Mouse (Mus musculus): ENCODE results near the gene Fcrl1. TPM values are rescaled to one million over a fixed set of nuclear protein-coding genes. Genes with fewer than 3 reads are reported as not detected.
A peak's percentile ranks its signal among the peaks of the same experiment; 100 is the strongest.

Gene Fcrl1
- total RNA-seq, 1 experiment from 2014 or later, result 0.22 TPM

DNA sequence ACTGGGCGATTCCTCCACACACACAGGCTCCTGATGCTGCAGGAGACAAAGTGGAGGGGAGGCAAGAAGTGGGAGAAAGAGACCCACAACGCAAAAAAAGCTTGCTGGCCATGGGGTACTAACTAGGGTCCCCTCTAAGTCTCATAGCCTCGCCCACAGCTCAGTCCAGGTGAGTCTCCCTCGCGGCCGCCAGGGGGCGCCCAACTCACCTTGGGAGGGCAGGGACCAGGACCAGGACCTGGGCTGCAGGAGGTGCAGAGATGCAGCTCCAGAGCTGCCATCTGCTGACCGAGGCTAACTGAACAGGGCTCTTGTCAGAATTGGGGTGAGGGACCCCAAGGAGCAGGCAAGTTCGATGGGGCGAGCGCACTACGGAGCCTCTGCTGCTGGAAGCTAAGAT is 35.0 kb downstream of the Fcrl1 start:
- DNase-seq, result peak; percentile 80

DNA sequence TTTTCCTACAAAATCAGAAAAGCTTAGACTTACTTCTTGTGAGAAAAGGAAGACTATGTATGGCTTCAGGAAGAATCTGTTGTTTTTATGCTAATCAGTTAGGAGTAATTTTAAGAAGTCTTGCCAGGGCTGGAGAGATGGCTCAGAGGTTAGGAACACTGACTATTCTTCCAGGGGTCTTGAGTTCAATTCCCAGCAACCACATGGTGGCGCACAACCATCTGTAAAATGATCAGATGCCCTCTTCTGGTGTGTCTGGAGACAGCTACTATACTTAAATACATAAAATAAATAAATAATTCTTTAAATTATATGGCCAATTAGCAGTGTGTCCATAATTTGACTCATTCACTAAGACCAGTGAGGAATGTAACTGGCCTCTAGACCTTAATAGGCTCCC is 44.5 kb downstream of the Fcrl1 start:
- no peak for DNase-seq

DNA sequence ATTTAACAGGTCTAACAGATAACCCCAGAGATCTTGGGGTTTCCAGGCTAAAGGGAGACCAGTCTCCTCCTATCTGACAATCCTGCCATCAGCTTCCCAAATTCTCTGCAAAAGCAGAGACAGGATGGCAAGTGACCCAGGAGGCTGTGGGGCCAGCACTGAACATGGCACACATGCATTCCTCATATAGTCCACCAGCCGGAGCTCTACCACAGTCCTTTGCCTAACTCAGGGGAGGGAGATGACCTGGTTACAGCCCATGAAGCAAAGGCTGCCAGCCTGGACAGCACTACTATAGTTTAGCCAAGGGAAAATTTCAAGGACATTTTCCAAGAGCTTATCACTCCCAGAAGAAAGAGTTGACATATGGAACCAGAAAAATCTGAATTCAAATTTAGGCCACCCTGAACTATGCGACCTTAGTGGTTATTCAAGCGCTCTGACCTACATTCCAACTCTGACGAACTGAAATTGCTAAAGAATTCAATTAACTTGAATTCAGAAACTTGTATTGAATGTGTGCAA is 46.3 kb downstream of the Fcrl1 start:
- no peak for DNase-seq

DNA sequence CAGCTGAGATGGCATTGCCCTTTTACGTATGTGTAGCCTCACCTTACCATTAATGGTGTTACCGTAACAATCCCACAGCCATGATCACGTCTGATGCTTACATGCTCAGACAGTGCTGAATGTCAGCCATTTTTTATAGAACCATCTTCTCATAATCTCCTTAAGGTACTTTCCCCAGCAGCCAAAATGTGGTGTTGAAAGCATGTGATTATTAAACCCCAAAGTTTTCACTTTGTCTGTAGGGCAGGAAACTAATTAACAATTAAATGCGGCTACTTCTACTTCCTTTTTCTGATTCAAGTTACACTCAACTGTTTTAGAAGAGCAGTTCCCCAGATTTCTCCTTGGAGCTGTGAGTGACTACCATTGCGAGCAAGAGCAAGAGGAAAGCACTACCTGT is 59.3 kb downstream of the Fcrl1 start, which contains the start of gene Fcrl5:
Gene Fcrl5 (plus strand): TSS at position 295 of the 400 bp plus-strand sequence.
- DNase-seq, result no peak

DNA sequence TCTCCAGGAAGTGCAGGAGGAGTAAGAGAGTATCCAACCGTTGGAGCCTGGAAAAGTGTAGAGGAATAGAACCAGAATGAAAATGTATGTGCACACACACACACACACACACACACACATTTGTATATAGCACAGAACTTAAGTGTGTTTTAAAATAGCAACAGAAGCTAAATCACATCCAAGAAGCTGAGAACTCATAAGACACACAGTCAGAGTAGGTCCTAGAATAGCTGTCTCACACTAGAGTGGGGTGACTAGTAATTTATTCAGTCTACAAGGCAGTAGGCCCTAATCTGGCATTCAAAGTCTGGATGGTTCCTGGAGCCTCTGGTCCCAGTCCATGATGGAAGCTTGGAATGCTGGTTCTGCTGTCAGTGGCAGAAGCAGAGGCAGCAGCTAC is 64.4 kb downstream of the Fcrl1 start:
- DNase-seq, result no peak

DNA sequence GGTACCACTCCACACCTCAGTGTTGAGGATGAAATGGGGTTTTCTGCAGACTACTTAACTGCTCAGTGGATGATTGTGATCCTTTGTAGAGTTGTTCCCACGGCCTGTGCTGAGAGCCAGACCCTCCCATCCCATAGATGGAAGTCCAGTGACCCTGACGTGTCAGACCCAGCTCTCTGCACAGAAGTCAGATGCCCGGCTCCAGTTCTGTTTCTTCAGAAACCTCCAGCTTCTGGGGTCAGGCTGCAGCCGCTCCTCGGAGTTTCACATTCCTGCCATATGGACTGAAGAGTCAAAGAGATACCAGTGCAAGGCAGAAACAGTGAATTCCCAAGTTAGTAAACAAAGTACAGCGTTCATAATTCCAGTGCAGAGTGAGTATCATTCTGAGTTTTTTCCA is 67.8 kb downstream of the Fcrl1 start:
- no peak for DNase-seq

Other genes with a start within 250 kb of the Fcrl1 start
- 16.2 and 19.7 TPM in 2 replicates for gene Kirrel, start 201.6 kb upstream of the Fcrl1 start, total RNA-seq (2021)
- gene Fcrls, start 112.6 kb upstream of the Fcrl1 start, total RNA-seq (2021), result 2.5 and 3.0 TPM in 2 replicates
- 2.4 and 6.0 TPM in 2 replicates for gene Cd5l, start 18.5 kb upstream of the Fcrl1 start, total RNA-seq (2021)
- 0.15 TPM in 1 of 2 replicates, not detected in the other for gene Fcrl5, start 59.4 kb downstream of the Fcrl1 start, total RNA-seq (2021)
- 23.4 and 26.2 TPM in 2 replicates for gene Etv3, start 149.0 kb downstream of the Fcrl1 start, total RNA-seq (2021)
- gene Arhgef11, start 241.2 kb downstream of the Fcrl1 start, total RNA-seq (2021), result 37.8 and 40.1 TPM in 2 replicates

Measured in adrenal gland, postnatal 14 days (tissue).